In genomic region chr16:91271634-91272033, GRCm38 (mm10) we compare ENCODE assay signal across 16 mouse cellular contexts. TPM values are rescaled to one million over a fixed set of nuclear protein-coding genes. Genes with fewer than 3 reads are reported as not detected.
A peak's percentile ranks its signal among the peaks of the same experiment; 100 is the strongest.
DNase-seq lines count a peak whose midpoint lies in the region; ATAC-seq lines count a peak whose summit lies in the region.
"Had no signal": no experiment of that assay in that cellular context is flagged by ENCODE, and none has a peak within 500 bp of the region (broad histone marks: within the 10 kb centered on the region; RNA-seq: fewer than 3 reads in every experiment).

No protein-coding gene starts in this region.

- no peak for ATAC-seq in midbrain, embryonic 14.5 days (ENCODE audit: low FRiP score, low TSS enrichment)
- no peak for ATAC-seq in forebrain, embryonic 11.5 days (replicated peaks; ENCODE audit: low FRiP score)
- ATAC-seq in midbrain, embryonic 16.5 days, result no peak
- ATAC-seq: liver, embryonic 12.5 days had no signal

- peaks cover 100% of the 10 kb centered on the region for H3K27me3 ChIP-seq in midbrain, embryonic 10.5 days (ENCODE audit: low read depth, poor library complexity, severe bottlenecking)
- peaks cover 91% of the 10 kb centered on the region for H3K27me3 ChIP-seq in midbrain, embryonic 14.5 days (ENCODE audit: control insufficient read depth, insufficient read depth, low read length)
- H3K27me3 ChIP-seq in forebrain, embryonic 11.5 days (ENCODE audit: control insufficient read depth, insufficient read depth, low read length), result peaks cover 85% of the 10 kb centered on the region
- H3K27me3 ChIP-seq in midbrain, embryonic 16.5 days (ENCODE audit: control insufficient read depth, insufficient read depth, low read depth, low read length), result peaks cover 95% of the 10 kb centered on the region

- 3% methylated on average over 20 of the region's 20 CpGs for WGBS in midbrain, embryonic 10.5 days
- WGBS in midbrain, embryonic 14.5 days, result 4% methylated on average over 20 of the region's 20 CpGs
- 2% methylated on average over 20 of the region's 20 CpGs for WGBS in forebrain, embryonic 11.5 days
- 3% methylated on average over 20 of the region's 20 CpGs for WGBS in midbrain, embryonic 16.5 days

- no peaks in the 10 kb centered on the region for H3K9me3 ChIP-seq in midbrain, embryonic 10.5 days (replicated peaks)
- H3K9me3 ChIP-seq in midbrain, embryonic 14.5 days (ENCODE audit: control insufficient read depth, low read length), result no peaks in the 10 kb centered on the region
- H3K9me3 ChIP-seq in forebrain, embryonic 11.5 days (ENCODE audit: control insufficient read depth, low read length), result no peaks in the 10 kb centered on the region
- H3K9me3 ChIP-seq in midbrain, embryonic 16.5 days (replicated peaks; ENCODE audit: control insufficient read depth, low read length, poor library complexity, severe bottlenecking), result no peaks in the 10 kb centered on the region
- H3K9me3 ChIP-seq: liver, embryonic 12.5 days had no signal

- no peak overlapping the region for H3K4me2 ChIP-seq in midbrain, embryonic 14.5 days (ENCODE audit: low read length)
- H3K4me2 ChIP-seq in forebrain, embryonic 11.5 days (ENCODE audit: low read depth, low read length, severe bottlenecking), result peak overlapping the region; percentile 85
- peak overlapping the region; percentile 8; the same call in 1 of the 2 replicates for H3K4me2 ChIP-seq in midbrain, embryonic 16.5 days (ENCODE audit: low read length)
- H3K4me2 ChIP-seq: liver, embryonic 12.5 days had no signal

- no peaks in the 10 kb centered on the region for H3K36me3 ChIP-seq in midbrain, embryonic 10.5 days
- no peaks in the 10 kb centered on the region for H3K36me3 ChIP-seq in midbrain, embryonic 14.5 days (ENCODE audit: control insufficient read depth, insufficient read depth, low read length)
- no peaks in the 10 kb centered on the region for H3K36me3 ChIP-seq in forebrain, embryonic 11.5 days (ENCODE audit: control insufficient read depth, insufficient read depth, low read length)
- H3K36me3 ChIP-seq in midbrain, embryonic 16.5 days (ENCODE audit: control insufficient read depth, insufficient read depth, low read length), result no peaks in the 10 kb centered on the region
- H3K36me3 ChIP-seq: liver, embryonic 12.5 days had no signal

- H3K9ac ChIP-seq in midbrain, embryonic 14.5 days (replicated peaks; ENCODE audit: low read length), result no peak overlapping the region
- no peak overlapping the region for H3K9ac ChIP-seq in forebrain, embryonic 11.5 days (ENCODE audit: low read length)
- no peak overlapping the region for H3K9ac ChIP-seq in midbrain, embryonic 16.5 days (ENCODE audit: low read depth, low read length)
- H3K9ac ChIP-seq: liver, embryonic 12.5 days had no signal

- H3K4me3 ChIP-seq in midbrain, embryonic 10.5 days, result peak overlapping the region; percentile 59; the same call in 1 of the 2 replicates
- no peak overlapping the region for H3K4me3 ChIP-seq in midbrain, embryonic 14.5 days (replicated peaks; ENCODE audit: low read depth, low read length)
- H3K4me3 ChIP-seq in forebrain, embryonic 11.5 days (ENCODE audit: low read depth, low read length), result peak overlapping the region; percentile 42
- peak overlapping the region; percentile 55 for H3K4me3 ChIP-seq in midbrain, embryonic 16.5 days (ENCODE audit: low read depth, low read length)
- H3K4me3 ChIP-seq: liver, embryonic 12.5 days; myocyte had no signal

- H3K4me1 ChIP-seq in midbrain, embryonic 10.5 days, result peaks cover 30% of the 10 kb centered on the region
- H3K4me1 ChIP-seq in midbrain, embryonic 14.5 days (ENCODE audit: control insufficient read depth, insufficient read depth, low read length), result peaks cover 12% of the 10 kb centered on the region
- peaks cover 19% of the 10 kb centered on the region for H3K4me1 ChIP-seq in forebrain, embryonic 11.5 days (replicated peaks; ENCODE audit: control insufficient read depth, insufficient read depth, low read length)
- peaks cover 22% of the 10 kb centered on the region for H3K4me1 ChIP-seq in midbrain, embryonic 16.5 days (ENCODE audit: control insufficient read depth, insufficient read depth, low read length)

- peak; percentile 10 for DNase-seq in adrenal gland, adult 2 months
- DNase-seq in adrenal gland, adult 8-10 months, result no peak
- DNase-seq in midbrain, embryonic 10.5 days (ENCODE audit: low spot score), result no peak
- no peak for DNase-seq in midbrain, embryonic 14.5 days
- DNase-seq in forebrain, embryonic 11.5 days (ENCODE audit: low spot score), result no peak
- no peak for DNase-seq in spleen, postnatal 10 days (ENCODE audit: low spot score in 2 of 2)
- no peak for DNase-seq in cerebellum, adult 11 months
- DNase-seq: lung, postnatal 4 days had no signal

- H3K27ac ChIP-seq in midbrain, embryonic 10.5 days (replicated peaks), result no peak overlapping the region
- no peak overlapping the region for H3K27ac ChIP-seq in midbrain, embryonic 14.5 days (replicated peaks; ENCODE audit: low read depth, low read length)
- H3K27ac ChIP-seq in forebrain, embryonic 11.5 days (ENCODE audit: low read depth, low read length), result no peak overlapping the region
- no peak overlapping the region for H3K27ac ChIP-seq in midbrain, embryonic 16.5 days (ENCODE audit: low read length)
- H3K27ac ChIP-seq: kidney, postnatal 0 days; liver, embryonic 12.5 days; stomach, postnatal 0 days had no signal

RNA-seq across cellular contexts. Expression of gene Olig1, which starts 2.1 kb away (rescaled TPM):
- under 1 TPM; 0.37 to 0.86 TPM for total RNA-seq in adrenal gland, adult 2 months (2021)
- polyA plus RNA-seq in adrenal gland, adult 2 months (2012; rRNA removed), result 0.49 and 2.2 TPM in 2 replicates
- under 1 TPM in 1 of 4 experiments, not detected in 3; 0.20 TPM for total RNA-seq in adrenal gland, adult 8-10 months (2022)
- 8.8 and 9.7 TPM in 2 replicates for polyA plus RNA-seq in midbrain, embryonic 10.5 days (2016; fragmentation: Nextera tagmentation; extraction: Ambion mirVana)
- polyA plus RNA-seq in midbrain, embryonic 14.5 days (2014; fragmentation: Nextera tagmentation; extraction: Ambion mirVana), result 43.7 and 57.0 TPM in 2 replicates
- 9.0 and 12.3 TPM in 2 replicates for polyA plus RNA-seq in forebrain, embryonic 11.5 days (2014; fragmentation: Nextera tagmentation; extraction: Ambion mirVana)
- polyA plus RNA-seq in midbrain, embryonic 16.5 days (2015; fragmentation: Nextera tagmentation; extraction: Ambion mirVana), result 94.2 and 131 TPM in 2 replicates
- total RNA-seq: common myeloid progenitor, adult 5-6 weeks; gastrocnemius, adult 8-10 months; hematopoietic stem cell, adult 5-6 weeks had no signal
- polyA plus RNA-seq: liver, embryonic 12.5 days; myocyte had no signal

RNA-seq across cellular contexts. Expression of gene Olig2, which starts 46.4 kb away (rescaled TPM):
- total RNA-seq in adrenal gland, adult 2 months (2021), result not detected
- polyA plus RNA-seq in adrenal gland, adult 2 months (2012; rRNA removed), result not detected in 2 replicates
- total RNA-seq in adrenal gland, adult 8-10 months (2022), result not detected
- polyA plus RNA-seq in midbrain, embryonic 10.5 days (2016; fragmentation: Nextera tagmentation; extraction: Ambion mirVana), result 7.4 and 7.6 TPM in 2 replicates
- 5.6 and 7.8 TPM in 2 replicates for polyA plus RNA-seq in midbrain, embryonic 14.5 days (2014; fragmentation: Nextera tagmentation; extraction: Ambion mirVana)
- 20.3 and 27.4 TPM in 2 replicates for polyA plus RNA-seq in forebrain, embryonic 11.5 days (2014; fragmentation: Nextera tagmentation; extraction: Ambion mirVana)
- 8.5 and 9.9 TPM in 2 replicates for polyA plus RNA-seq in midbrain, embryonic 16.5 days (2015; fragmentation: Nextera tagmentation; extraction: Ambion mirVana)
- total RNA-seq: common myeloid progenitor, adult 5-6 weeks; gastrocnemius, adult 8-10 months; hematopoietic stem cell, adult 5-6 weeks had no signal
- polyA plus RNA-seq: kidney, postnatal 0 days; liver, embryonic 12.5 days; myocyte; stomach, postnatal 0 days had no signal
